Mouse (Mus musculus): ENCODE data around the gene Stxbp1. TPM values are rescaled to one million over a fixed set of nuclear protein-coding genes. Genes with fewer than 3 reads are reported as not detected.

Stxbp1 gene
- polyA plus RNA-seq (2014; fragmentation: Nextera tagmentation; extraction: Ambion mirVana): 28.7 and 29.7 TPM in 2 replicates

DNA sequence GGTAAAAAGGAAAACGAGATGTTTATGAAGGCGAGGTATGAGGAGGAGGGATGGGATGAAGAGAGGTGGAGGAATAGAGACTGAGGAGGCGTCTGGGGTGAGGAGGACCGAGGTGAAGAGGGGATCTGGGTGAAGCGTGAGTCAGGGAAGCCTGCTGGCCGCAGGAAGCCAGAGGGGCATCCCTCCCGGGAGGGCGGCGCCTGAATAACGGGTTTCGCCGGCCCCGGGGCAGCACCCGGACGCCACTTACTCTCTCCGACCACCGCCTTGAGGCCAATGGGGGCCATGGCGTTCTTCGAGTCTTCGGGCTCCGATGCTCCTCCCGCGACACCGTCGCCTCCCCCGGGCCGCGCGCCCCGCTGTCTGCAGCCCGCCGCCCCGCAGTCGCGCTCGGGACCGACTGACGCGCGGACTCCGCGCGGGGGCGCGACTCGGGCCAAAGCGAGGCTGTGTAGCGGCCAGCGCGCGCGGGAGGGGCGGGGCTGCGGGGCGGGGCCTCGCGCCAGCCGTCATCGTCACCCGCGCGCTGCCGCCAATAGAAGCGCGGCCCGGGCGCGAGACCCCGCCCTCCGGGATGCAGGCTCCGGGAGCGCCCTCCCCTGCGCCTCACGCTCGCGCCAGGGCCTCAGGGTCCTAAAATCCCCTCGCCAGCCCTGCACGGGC lies at the start of gene Stxbp1:
Stxbp1 (minus strand) TSS at position 441 of the 663 bp plus-strand sequence.
- ATAC-seq (ENCODE audit: insufficient number of reproducible peaks, insufficient read depth, low FRiP score, low read depth): peak; percentile 92
- H3K9me3 ChIP-seq (ENCODE audit: control insufficient read depth, low read length): no peaks in the 10 kb centered on the region
- under 1% methylated on average over 55 of the region's 78 CpGs for WGBS
- H3K27ac ChIP-seq (replicated peaks in 1 of 2; ENCODE audit: control insufficient read depth in 1 of 2, insufficient read depth in 1 of 2, low read depth in 2 of 2, low read length in 2 of 2): peak within 1 kb of the TSS; percentile 77 to 83
- H3K4me3 ChIP-seq (ENCODE audit: control insufficient read depth in 1 of 2, insufficient read depth in 1 of 2, low read depth in 1 of 2, low read length in 2 of 2): peak within 1 kb of the TSS; percentile 55 to 98
- peaks cover 4 to 20% of the 10 kb centered on the region in 2 experiments; a peak in 3 of 4 replicates for H3K4me1 ChIP-seq (ENCODE audit: control insufficient read depth in 2 of 2, insufficient read depth in 2 of 2, low read length in 2 of 2)
- peak within 1 kb of the TSS; percentile 74 for H3K9ac ChIP-seq (ENCODE audit: low read length)
- peak within 1 kb of the TSS; percentile 64 for H3K4me2 ChIP-seq (ENCODE audit: low read length)
- H3K27me3 ChIP-seq (ENCODE audit: control insufficient read depth, insufficient read depth, low read length): peaks cover 4% of the 10 kb centered on the region
- 0 out of 2 replicates have a peak, but pooled peaks cover under 1% of the 10 kb centered on the region for H3K36me3 ChIP-seq (ENCODE audit: control insufficient read depth, insufficient read depth, low read length)

DNA sequence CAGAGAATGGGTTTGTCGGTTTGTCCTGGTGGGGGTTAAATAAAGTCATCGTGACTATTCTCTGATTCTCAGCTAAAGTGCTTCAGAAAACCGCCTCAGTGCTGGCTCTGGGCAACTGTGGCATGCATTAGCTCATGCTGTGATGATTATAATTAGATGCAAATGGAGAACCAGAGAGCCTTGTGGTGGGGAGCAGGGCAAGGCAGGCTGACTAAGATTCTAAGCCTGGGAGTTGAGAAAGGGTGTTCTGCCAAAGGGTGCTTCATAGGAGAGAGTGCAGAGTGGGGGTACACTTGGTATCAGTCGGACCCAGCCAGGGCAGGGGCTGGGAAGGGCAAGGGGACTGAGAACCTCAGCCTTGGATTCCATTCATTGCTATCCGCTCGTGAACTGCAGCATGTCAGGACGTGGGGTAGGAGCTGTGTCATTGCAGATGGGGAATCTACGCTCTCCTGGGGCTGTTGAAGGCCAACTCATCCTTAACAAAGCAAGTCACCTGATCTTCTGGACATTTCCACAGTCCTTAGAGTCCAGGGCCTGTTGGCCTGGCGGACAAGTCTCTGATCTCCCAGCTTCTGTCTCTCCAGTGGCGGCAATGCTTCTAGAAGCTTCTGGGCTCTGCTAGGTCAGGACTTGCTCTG lies 49.6 kb upstream of the Stxbp1 start:
- Histone ChIP-seq H3K27me3 (ENCODE audit: control insufficient read depth, insufficient read depth, low read length) (no peaks in the 10 kb centered on the region), H3K27ac (replicated peaks in 1 of 2; ENCODE audit: control insufficient read depth in 1 of 2, insufficient read depth in 1 of 2, low read depth in 2 of 2, low read length in 2 of 2) (peak overlapping the region; percentile 17 to 54; a peak in 1 of 4 replicates), H3K9ac (ENCODE audit: low read length) (peak overlapping the region; percentile 43; the same call in 1 of the 2 replicates), H3K9me3 (ENCODE audit: control insufficient read depth, low read length) (no peaks in the 10 kb centered on the region), H3K4me2 (ENCODE audit: low read length) (no peak overlapping the region), H3K4me3 (ENCODE audit: control insufficient read depth in 1 of 2, insufficient read depth in 1 of 2, low read depth in 1 of 2, low read length in 2 of 2) (no peak overlapping the region), H3K36me3 (ENCODE audit: control insufficient read depth, insufficient read depth, low read length) (peaks cover 14% of the 10 kb centered on the region), H3K4me1 (ENCODE audit: control insufficient read depth in 2 of 2, insufficient read depth in 2 of 2, low read length in 2 of 2) (peaks cover 28 to 45% of the 10 kb centered on the region in 2 experiments)
- 37% methylated on average over 10 of the region's 10 CpGs for WGBS
- no peak for ATAC-seq (ENCODE audit: insufficient number of reproducible peaks, insufficient read depth, low FRiP score, low read depth)

- peak overlapping the region; percentile 30; the same call in 1 of the 2 replicates for H3K9ac ChIP-seq (ENCODE audit: low read length)
- no peak for ATAC-seq (ENCODE audit: insufficient number of reproducible peaks, insufficient read depth, low FRiP score, low read depth)
Measured at GRCm38 (mm10) chr2:32895606-32896106, 48.6 kb upstream of the Stxbp1 start.

DNA sequence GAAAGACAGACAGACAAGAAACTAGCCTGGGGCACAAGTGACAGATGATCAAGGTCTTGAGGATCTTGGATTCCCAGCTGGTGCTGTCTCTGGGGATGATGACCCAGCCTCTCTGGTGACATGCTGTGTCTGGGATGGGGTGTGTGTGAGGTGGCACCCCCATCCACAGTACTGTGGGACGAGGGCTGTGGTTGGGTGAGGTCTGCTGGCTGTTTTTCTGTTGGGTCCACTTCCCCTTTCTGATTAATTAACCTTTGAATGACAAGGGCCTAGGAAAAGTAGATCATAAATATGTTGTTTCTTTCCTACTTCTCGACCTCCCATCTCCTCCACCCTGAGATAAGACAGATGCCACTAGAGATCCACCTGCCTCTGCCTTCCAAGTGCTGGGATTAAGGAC lies 47.1 kb upstream of the Stxbp1 start:
- H3K36me3 ChIP-seq (ENCODE audit: control insufficient read depth, insufficient read depth, low read length): peaks cover 10% of the 10 kb centered on the region
- H3K27me3 ChIP-seq (ENCODE audit: control insufficient read depth, insufficient read depth, low read length): no peaks in the 10 kb centered on the region
- no peak overlapping the region for H3K9ac ChIP-seq (ENCODE audit: low read length)
- H3K4me2 ChIP-seq (ENCODE audit: low read length): no peak overlapping the region
- peaks cover 45 to 62% of the 10 kb centered on the region in 2 experiments for H3K4me1 ChIP-seq (ENCODE audit: control insufficient read depth in 2 of 2, insufficient read depth in 2 of 2, low read length in 2 of 2)
- ATAC-seq (ENCODE audit: insufficient number of reproducible peaks, insufficient read depth, low FRiP score, low read depth): no peak
- no peak overlapping the region for H3K4me3 ChIP-seq (ENCODE audit: control insufficient read depth in 1 of 2, insufficient read depth in 1 of 2, low read depth in 1 of 2, low read length in 2 of 2)
- 67% methylated on average over 2 of the region's 2 CpGs for WGBS
- H3K9me3 ChIP-seq (ENCODE audit: control insufficient read depth, low read length): no peaks in the 10 kb centered on the region
- no peak overlapping the region for H3K27ac ChIP-seq (replicated peaks in 1 of 2; ENCODE audit: control insufficient read depth in 1 of 2, insufficient read depth in 1 of 2, low read depth in 2 of 2, low read length in 2 of 2)

More at GRCm38 (mm10) chr2:32895606-32896106, 48.6 kb upstream of the Stxbp1 start:
- Histone ChIP-seq H3K27ac (replicated peaks in 1 of 2; ENCODE audit: control insufficient read depth in 1 of 2, insufficient read depth in 1 of 2, low read depth in 2 of 2, low read length in 2 of 2) (peak overlapping the region in 1 of 2 experiments; percentile 35; a peak in 1 of 4 replicates), H3K4me3 (ENCODE audit: control insufficient read depth in 1 of 2, insufficient read depth in 1 of 2, low read depth in 1 of 2, low read length in 2 of 2) (no peak overlapping the region), H3K9me3 (ENCODE audit: control insufficient read depth, low read length) (no peaks in the 10 kb centered on the region), H3K4me2 (ENCODE audit: low read length) (no peak overlapping the region), H3K36me3 (ENCODE audit: control insufficient read depth, insufficient read depth, low read length) (peaks cover 11% of the 10 kb centered on the region), H3K4me1 (ENCODE audit: control insufficient read depth in 2 of 2, insufficient read depth in 2 of 2, low read length in 2 of 2) (peaks cover 37 to 55% of the 10 kb centered on the region in 2 experiments), H3K27me3 (ENCODE audit: control insufficient read depth, insufficient read depth, low read length) (no peaks in the 10 kb centered on the region)
- 49% methylated on average over 8 of the region's 8 CpGs for WGBS

DNA sequence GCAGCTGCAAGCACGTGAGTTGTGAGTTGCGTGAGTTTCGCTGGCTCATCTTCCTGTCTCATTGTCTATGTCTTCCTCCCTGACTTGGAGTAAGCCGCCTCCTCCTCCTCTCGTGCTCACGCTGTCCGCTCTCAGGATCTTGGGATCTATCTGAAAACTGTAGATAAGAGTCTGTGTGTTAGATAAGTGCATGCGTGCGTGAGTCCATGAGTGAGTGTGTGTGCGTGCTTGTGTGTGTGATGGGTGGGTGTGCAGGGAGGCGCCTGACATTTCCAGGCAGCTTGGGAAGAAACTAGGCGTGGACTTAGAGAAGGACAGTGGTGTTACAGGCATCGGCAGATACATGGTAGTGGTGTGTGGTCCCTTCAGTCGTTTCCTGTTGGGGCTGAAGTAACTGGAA lies 45.4 kb upstream of the Stxbp1 start:
- no peak overlapping the region for H3K9ac ChIP-seq (ENCODE audit: low read length)
- ATAC-seq (ENCODE audit: insufficient number of reproducible peaks, insufficient read depth, low FRiP score, low read depth): no peak
- H3K4me3 ChIP-seq (ENCODE audit: control insufficient read depth in 1 of 2, insufficient read depth in 1 of 2, low read depth in 1 of 2, low read length in 2 of 2): no peak overlapping the region
- H3K36me3 ChIP-seq (ENCODE audit: control insufficient read depth, insufficient read depth, low read length): peaks cover 10% of the 10 kb centered on the region
- WGBS: 71% methylated on average over 14 of the region's 14 CpGs
- peaks cover 47 to 62% of the 10 kb centered on the region in 2 experiments for H3K4me1 ChIP-seq (ENCODE audit: control insufficient read depth in 2 of 2, insufficient read depth in 2 of 2, low read length in 2 of 2)
- no peaks in the 10 kb centered on the region for H3K9me3 ChIP-seq (ENCODE audit: control insufficient read depth, low read length)
- no peak overlapping the region for H3K4me2 ChIP-seq (ENCODE audit: low read length)
- H3K27ac ChIP-seq (replicated peaks in 1 of 2; ENCODE audit: control insufficient read depth in 1 of 2, insufficient read depth in 1 of 2, low read depth in 2 of 2, low read length in 2 of 2): no peak overlapping the region
- no peaks in the 10 kb centered on the region for H3K27me3 ChIP-seq (ENCODE audit: control insufficient read depth, insufficient read depth, low read length)

- H3K4me3 ChIP-seq (ENCODE audit: control insufficient read depth in 1 of 2, insufficient read depth in 1 of 2, low read depth in 1 of 2, low read length in 2 of 2): no peak overlapping the region
- H3K36me3 ChIP-seq (ENCODE audit: control insufficient read depth, insufficient read depth, low read length): peaks cover 11% of the 10 kb centered on the region
- H3K9ac ChIP-seq (ENCODE audit: low read length): peak overlapping the region; percentile 47
- H3K4me1 ChIP-seq (ENCODE audit: control insufficient read depth in 2 of 2, insufficient read depth in 2 of 2, low read length in 2 of 2): peaks cover 42 to 59% of the 10 kb centered on the region in 2 experiments
- no peaks in the 10 kb centered on the region for H3K27me3 ChIP-seq (ENCODE audit: control insufficient read depth, insufficient read depth, low read length)
- peak overlapping the region; percentile 38 to 55; a peak in 2 of 4 replicates for H3K27ac ChIP-seq (replicated peaks in 1 of 2; ENCODE audit: control insufficient read depth in 1 of 2, insufficient read depth in 1 of 2, low read depth in 2 of 2, low read length in 2 of 2)
- H3K9me3 ChIP-seq (ENCODE audit: control insufficient read depth, low read length): no peaks in the 10 kb centered on the region
- ATAC-seq (ENCODE audit: insufficient number of reproducible peaks, insufficient read depth, low FRiP score, low read depth): no peak
- no peak overlapping the region for H3K4me2 ChIP-seq (ENCODE audit: low read length)
- WGBS: 27% methylated on average over 9 of the region's 9 CpGs
Measured at GRCm38 (mm10) chr2:32891278-32891677, 44.2 kb upstream of the Stxbp1 start.

DNA sequence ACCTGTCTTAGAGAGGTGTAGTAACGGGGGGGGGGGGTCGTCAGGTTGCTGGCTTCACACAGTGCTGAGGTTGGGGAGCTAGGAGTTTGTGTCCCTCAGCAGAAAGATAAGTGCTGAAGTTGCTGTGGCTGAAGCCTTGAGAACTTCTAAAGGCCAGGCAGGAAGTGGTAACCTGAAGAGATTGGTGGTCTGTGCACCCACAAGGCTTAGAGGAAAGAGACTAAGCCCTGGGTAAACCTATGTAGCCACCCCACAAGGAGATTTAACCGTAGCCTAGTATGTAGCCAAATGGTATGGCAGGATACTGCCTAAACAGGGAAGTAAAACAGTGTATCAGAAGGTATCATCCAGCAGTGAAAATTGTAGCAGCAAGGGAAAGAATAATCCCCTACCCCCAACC lies 43.2 kb upstream of the Stxbp1 start:
- no peak overlapping the region for H3K4me3 ChIP-seq (ENCODE audit: control insufficient read depth in 1 of 2, insufficient read depth in 1 of 2, low read depth in 1 of 2, low read length in 2 of 2)
- H3K4me1 ChIP-seq (ENCODE audit: control insufficient read depth in 2 of 2, insufficient read depth in 2 of 2, low read length in 2 of 2): peaks cover 41 to 57% of the 10 kb centered on the region in 2 experiments
- H3K9me3 ChIP-seq (ENCODE audit: control insufficient read depth, low read length): no peaks in the 10 kb centered on the region
- H3K27ac ChIP-seq (replicated peaks in 1 of 2; ENCODE audit: control insufficient read depth in 1 of 2, insufficient read depth in 1 of 2, low read depth in 2 of 2, low read length in 2 of 2): no peak overlapping the region
- no peaks in the 10 kb centered on the region for H3K27me3 ChIP-seq (ENCODE audit: control insufficient read depth, insufficient read depth, low read length)
- no peak overlapping the region for H3K4me2 ChIP-seq (ENCODE audit: low read length)
- H3K9ac ChIP-seq (ENCODE audit: low read length): no peak overlapping the region
- 79% methylated on average over 3 of the region's 3 CpGs for WGBS
- ATAC-seq (ENCODE audit: insufficient number of reproducible peaks, insufficient read depth, low FRiP score, low read depth): no peak
- peaks cover 14% of the 10 kb centered on the region for H3K36me3 ChIP-seq (ENCODE audit: control insufficient read depth, insufficient read depth, low read length)

Data from heart, embryonic 14.5 days (tissue).